Mouse (Mus musculus) intestine, embryonic 14.5 days (tissue): Measurements from ENCODE around the gene Ydjc. TPM values are rescaled to one million over a fixed set of nuclear protein-coding genes. Genes with fewer than 3 reads are reported as not detected.

Source experiments
- ATAC-seq: fragments of 200-750 bp; cut with Nextera tagmentation; replicated peaks from 2 replicates; pipeline ENCODE4 v1.8.0; 2017; ENCODE audit warnings: low read depth, moderate number of reproducible peaks, moderate TSS enrichment, moderate library complexity; ENCODE audit not compliant: low FRiP score, low TSS enrichment
- DNase-seq: peaks from one replicate; pipeline ENCODE4 v3.0.0-alpha.2; 2018; ENCODE audit warnings: low spot score
- H3K27ac ChIP-seq: fragments of 300-500 bp; sonication (generic); 2 replicates; pipeline ENCODE4 v1.5.1; 2014; ENCODE audit warnings: low read depth, mild to moderate bottlenecking, control low read depth
- H3K27me3 ChIP-seq: fragments of 300-500 bp; sonication (generic); replicated peaks from 2 replicates; pipeline ENCODE4 v1.6.1; 2014; ENCODE audit warnings: low read length, control low read depth; ENCODE audit not compliant: control insufficient read depth, insufficient read depth
- H3K36me3 ChIP-seq: fragments of 300-500 bp; sonication (generic); 2 replicates; pipeline ENCODE4 v1.6.1; 2014; ENCODE audit warnings: low read length, control low read depth; ENCODE audit not compliant: control insufficient read depth, insufficient read depth
- H3K4me1 ChIP-seq: fragments of 300-500 bp; sonication (generic); replicated peaks from 2 replicates; pipeline ENCODE4 v1.6.1; 2014; ENCODE audit warnings: low read length, control low read depth, mixed read lengths; ENCODE audit not compliant: control insufficient read depth, insufficient read depth
- H3K4me2 ChIP-seq: fragments of 300-500 bp; sonication (generic); 2 replicates; pipeline ENCODE4 v1.6.1; 2014; ENCODE audit warnings: low read length
- H3K4me3 ChIP-seq: fragments of 300-500 bp; sonication (generic); 2 replicates; pipeline ENCODE4 v1.5.1; 2014; ENCODE audit warnings: low read depth, low read length, control low read depth, mixed read lengths
- H3K9ac ChIP-seq: fragments of 300-500 bp; sonication (generic); 2 replicates; pipeline ENCODE4 v1.6.1; 2014; ENCODE audit warnings: mild to moderate bottlenecking, low read length
- H3K9me3 ChIP-seq: fragments of 300-500 bp; sonication (generic); 2 replicates; pipeline ENCODE4 v1.6.1; 2016; ENCODE audit warnings: low read length, control low read depth; ENCODE audit not compliant: control insufficient read depth
- WGBS: fragments of 180-500 bp; shearing (Covaris S2); extraction: QIAGEN DNeasy Blood & Tissue Kit; methylation state at CpG from one replicate; pipeline ENCODE4 v1.1.7; 2014; 5-methylcytosine and 5-hydroxymethylcytosine counted together
- polyA plus RNA-seq: library from polyadenylated mRNA; unstranded; fragments of >200 nt; fragmentation: Nextera tagmentation; extraction: Ambion mirVana; gene quantifications from 2 replicates; pipeline ENCODE4 v1.2.1, GENCODE M21; 2014

Ydjc gene
- polyA plus RNA-seq, 1 experiment from 2014 or later, result 31.0 TPM

DNA sequence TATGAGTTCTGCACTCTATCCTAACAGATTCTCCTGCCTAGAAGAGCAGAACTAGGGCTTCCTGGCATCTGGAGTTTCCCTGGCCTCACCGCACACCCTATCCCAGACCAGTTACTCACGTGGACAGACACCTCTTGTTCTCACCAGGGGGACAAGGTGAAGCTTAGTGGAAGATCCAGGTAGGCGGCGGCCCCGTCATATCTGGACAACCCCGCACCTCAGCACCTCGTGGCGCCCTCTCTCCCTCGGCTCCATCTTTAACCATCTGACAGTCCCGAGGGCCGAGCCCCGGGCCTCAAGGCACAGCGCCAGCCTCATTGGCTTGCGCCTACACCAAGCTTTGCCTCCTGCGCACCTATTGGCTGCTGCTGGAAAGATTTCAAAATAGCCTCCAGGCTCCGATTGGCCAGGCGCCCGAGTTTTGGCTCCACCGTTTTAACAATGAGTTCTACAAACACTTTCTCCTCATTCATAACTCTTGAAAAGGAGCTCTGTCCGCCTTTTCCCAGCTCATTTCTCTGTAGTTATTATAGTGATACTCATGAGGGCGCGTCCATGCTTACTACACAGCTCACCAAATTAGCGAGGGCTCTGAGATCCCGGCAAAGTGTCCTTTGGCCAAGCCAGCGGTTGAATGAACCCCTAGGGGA, 19.4 kb upstream of the Ydjc start, which contains the start of gene 2610318N02Rik:
TSS of gene 2610318N02Rik (minus strand) at position 297 of the 650 bp plus-strand sequence.
- H3K4me1 ChIP-seq, result peaks cover 13% of the 10 kb centered on the region
- ATAC-seq (peak; percentile 94), DNase-seq (peak; percentile 91)
- peak within 1 kb of the TSS; percentile 64 for H3K4me3 ChIP-seq
- H3K9me3 ChIP-seq, result no peaks in the 10 kb centered on the region
- peak within 1 kb of the TSS; percentile 45 for H3K9ac ChIP-seq
- H3K27me3 ChIP-seq, result no peaks in the 10 kb centered on the region
- peak within 1 kb of the TSS; percentile 79 for H3K4me2 ChIP-seq
- H3K36me3 ChIP-seq, result peaks cover 18% of the 10 kb centered on the region
- WGBS, result under 1% methylated on average over 25 of the region's 25 CpGs
- peak within 1 kb of the TSS; percentile 69 for H3K27ac ChIP-seq

- no peak overlapping the region for H3K4me3 ChIP-seq
These were observed 17.1 kb upstream of the Ydjc start for GRCm38 (mm10) chr16:17127292-17127691.

DNA sequence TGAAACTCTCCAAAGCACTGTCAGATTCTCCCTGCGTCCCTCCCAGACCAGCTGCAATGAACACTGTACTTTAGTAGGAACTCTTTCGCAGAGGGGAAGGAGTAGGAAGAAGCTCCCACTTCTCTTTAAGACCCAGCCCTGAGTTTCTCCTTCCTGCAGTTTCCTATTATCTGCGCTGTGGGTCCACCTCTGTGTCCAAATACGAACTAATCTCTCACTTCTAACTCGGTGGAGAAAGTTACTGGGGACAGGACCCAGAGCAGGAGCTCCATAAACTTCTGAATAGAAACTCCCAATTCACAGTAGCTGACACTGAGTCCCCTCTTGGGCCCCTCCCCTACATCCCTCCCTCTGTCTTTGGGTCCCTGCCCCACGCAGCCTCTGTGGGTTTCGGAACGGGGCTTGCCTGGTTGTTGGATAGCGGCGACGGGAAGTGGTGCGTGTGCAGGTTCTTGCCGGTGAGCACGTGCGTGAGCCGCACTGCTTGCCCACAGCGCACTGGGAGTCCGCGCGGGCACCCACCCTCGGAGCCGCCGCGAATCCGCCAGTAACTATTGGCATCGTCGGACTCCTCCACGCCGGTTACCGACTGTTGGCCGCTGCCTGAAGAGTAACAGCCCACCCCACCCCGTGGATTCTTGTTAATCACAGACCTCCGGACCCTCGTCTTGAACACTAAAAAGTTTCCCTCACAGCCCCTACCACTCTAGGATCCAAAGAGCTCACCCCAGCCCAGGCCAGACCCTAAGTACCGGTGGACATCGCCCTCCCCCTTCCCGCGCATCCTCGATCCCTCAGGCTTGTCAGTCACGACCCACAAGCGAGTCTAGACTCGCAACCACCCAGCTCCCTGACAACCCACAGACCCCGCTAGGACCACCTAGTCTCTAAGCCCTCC, 13.0 kb upstream of the Ydjc start:
- peak overlapping the region; percentile 78 for H3K4me3 ChIP-seq
- H3K27me3 ChIP-seq, result no peaks in the 10 kb centered on the region
- H3K4me1 ChIP-seq, result peaks cover 12% of the 10 kb centered on the region
- ATAC-seq, result no peak
- H3K9ac ChIP-seq, result peak overlapping the region; percentile 72
- H3K27ac ChIP-seq, result peak overlapping the region; percentile 57
- WGBS, result 3% methylated on average over 43 of the region's 43 CpGs
- H3K4me2 ChIP-seq, result peak overlapping the region; percentile 96
- no peaks in the 10 kb centered on the region for H3K9me3 ChIP-seq
- 0 out of 2 replicates have a peak, but pooled peaks cover 6% of the 10 kb centered on the region for H3K36me3 ChIP-seq
- no peak for DNase-seq

More at GRCm38 (mm10) chr16:17127292-17127691, 17.1 kb upstream of the Ydjc start:
- no peak overlapping the region for H3K9ac ChIP-seq
- no peak overlapping the region for H3K4me2 ChIP-seq
- H3K9me3 ChIP-seq, result no peaks in the 10 kb centered on the region
- 97% methylated on average over 1 of the region's 1 CpGs for WGBS
- DNase-seq (no peak), ATAC-seq (no peak)
- H3K4me1 ChIP-seq, result peaks cover 19% of the 10 kb centered on the region
- H3K36me3 ChIP-seq, result peaks cover 10% of the 10 kb centered on the region
- no peak overlapping the region for H3K27ac ChIP-seq
- no peaks in the 10 kb centered on the region for H3K27me3 ChIP-seq

DNA sequence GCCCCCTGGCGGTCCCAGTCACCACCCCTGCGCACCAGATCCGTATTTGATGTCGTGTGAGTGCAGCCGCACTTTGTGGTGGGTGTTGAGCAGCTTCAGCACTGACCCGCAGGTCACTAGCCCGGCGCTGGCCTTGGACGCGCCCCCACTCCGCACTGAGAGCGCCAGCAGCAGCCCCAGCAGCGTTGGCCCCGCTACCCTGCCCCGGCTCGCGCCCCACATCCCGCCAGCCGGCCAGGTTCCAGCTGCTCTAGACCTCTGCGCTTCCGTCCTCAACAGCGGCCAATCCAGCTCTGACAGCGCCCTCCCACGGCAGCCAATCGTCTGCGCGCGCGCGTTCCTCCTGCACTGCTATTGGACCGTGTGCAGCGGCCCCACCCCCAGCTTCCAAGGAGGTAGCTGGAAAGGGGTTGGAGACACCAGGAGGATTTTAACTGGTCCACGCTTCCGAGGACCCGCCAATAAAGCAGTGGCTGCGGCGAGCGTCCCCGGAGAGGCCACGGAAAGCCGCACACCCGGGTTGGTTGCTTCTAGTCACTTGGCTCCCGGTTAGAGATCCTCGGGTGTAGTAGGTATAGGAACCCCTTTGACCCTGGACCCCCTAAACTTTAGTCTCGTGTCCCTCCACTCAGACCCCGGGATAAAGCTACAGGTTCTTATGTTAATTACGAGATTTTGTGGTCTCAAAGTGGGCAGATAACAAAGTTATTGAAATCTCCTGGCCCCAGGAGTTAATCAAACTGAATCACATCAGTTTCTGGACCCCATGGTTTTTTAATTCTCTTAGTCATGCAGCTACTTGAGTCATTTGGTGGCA, 12.1 kb upstream of the Ydjc start, which contains the start of gene Sdf2l1:
TSS of gene Sdf2l1 (minus strand) at position 295 of the 817 bp plus-strand sequence.
- ATAC-seq, result peak; percentile 99
- peak within 1 kb of the TSS; percentile 78 for H3K4me3 ChIP-seq
- H3K9me3 ChIP-seq, result no peaks in the 10 kb centered on the region
- under 1% methylated on average over 47 of the region's 47 CpGs for WGBS
- H3K27me3 ChIP-seq, result no peaks in the 10 kb centered on the region
- H3K27ac ChIP-seq, result peak within 1 kb of the TSS; percentile 62
- H3K9ac ChIP-seq, result peak within 1 kb of the TSS; percentile 72
- peaks cover 12% of the 10 kb centered on the region for H3K4me1 ChIP-seq
- 0 out of 2 replicates have a peak, but pooled peaks cover 6% of the 10 kb centered on the region for H3K36me3 ChIP-seq
- peak within 1 kb of the TSS; percentile 96 for H3K4me2 ChIP-seq
- peak; percentile 98 for DNase-seq

DNA sequence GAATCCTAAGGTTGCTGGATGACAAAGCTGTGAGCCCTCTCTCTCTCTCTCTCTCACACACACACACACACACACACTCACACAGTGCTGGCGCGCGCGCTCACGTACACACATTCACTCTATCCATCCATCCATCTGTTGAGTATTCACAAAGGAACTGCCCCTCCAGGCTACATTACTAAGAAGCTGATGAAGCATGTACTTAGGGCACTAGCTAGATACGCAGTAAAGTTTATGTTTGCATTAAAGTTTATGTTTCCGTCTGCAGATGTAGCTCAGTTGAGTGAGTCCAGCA, 11.6 kb upstream of the Ydjc start:
- ATAC-seq (no peak), DNase-seq (peak; percentile 56)
- WGBS, result 20% methylated on average over 7 of the region's 7 CpGs
- Histone ChIP-seq H3K4me3 (peak overlapping the region; percentile 78), H3K4me2 (peak overlapping the region; percentile 96), H3K27me3 (no peaks in the 10 kb centered on the region), H3K36me3 (0 out of 2 replicates have a peak, but pooled peaks cover 6% of the 10 kb centered on the region), H3K27ac (peak overlapping the region; percentile 62; the same call in 1 of the 2 replicates), H3K9ac (peak overlapping the region; percentile 57), H3K9me3 (no peaks in the 10 kb centered on the region), H3K4me1 (peaks cover 12% of the 10 kb centered on the region)

GRCm38 (mm10) chr16:17137355-17137754, 7.1 kb upstream of the Ydjc start:
- Histone ChIP-seq H3K4me1 (peaks cover 5% of the 10 kb centered on the region; the same call in 1 of the 2 replicates), H3K9me3 (no peaks in the 10 kb centered on the region), H3K4me2 (no peak overlapping the region), H3K27me3 (no peaks in the 10 kb centered on the region), H3K9ac (no peak overlapping the region), H3K36me3 (no peaks in the 10 kb centered on the region), H3K27ac (no peak overlapping the region), H3K4me3 (no peak overlapping the region)
- WGBS, result 84% methylated on average over 15 of the region's 15 CpGs
- ATAC-seq (no peak), DNase-seq (no peak)

- Histone ChIP-seq H3K4me2 (peak within 1 kb of the TSS; percentile 99), H3K9me3 (no peaks in the 10 kb centered on the region), H3K9ac (peak within 1 kb of the TSS; percentile 52), H3K36me3 (no peaks in the 10 kb centered on the region), H3K27me3 (0 out of 2 replicates have a peak, but pooled peaks cover 3% of the 10 kb centered on the region), H3K4me1 (peaks cover 13% of the 10 kb centered on the region), H3K27ac (no peak within 1 kb of the TSS), H3K4me3 (peak within 1 kb of the TSS; percentile 61)
- DNase-seq (peak; percentile 91), ATAC-seq (peak; percentile 80)
- under 1% methylated on average over 34 of the region's 34 CpGs for WGBS
These were observed 2.4 kb downstream of the Ydjc start, which contains the start of gene Ccdc116 for GRCm38 (mm10) chr16:17146772-17147235. Ccdc116 (minus strand) TSS chr16:17147229.
